Mouse (Mus musculus) CH12.LX (cell line): ENCODE data around the gene Zfyve28. TPM values are rescaled to one million over a fixed set of nuclear protein-coding genes. Genes with fewer than 3 reads are reported as not detected.

ENCODE experiments used
- DNase-seq: peaks from one replicate; pipeline ENCODE4 v3.0.0-alpha.2; 2013; ENCODE audit errors: extremely low read depth
- H3K27ac ChIP-seq: 2 replicates; pipeline ENCODE4 v1.5.1; 2012; ENCODE audit warnings: low read depth, mild to moderate bottlenecking, control low read depth, moderate library complexity; ENCODE audit not compliant: insufficient read depth
- H3K27me3 ChIP-seq: replicated peaks from 2 replicates; pipeline ENCODE3; 2012; ENCODE audit warnings: inconsistent platforms
- H3K36me3 ChIP-seq, 2 experiments: replicated peaks in 1 of 2; 2 replicates each; pipeline versions ENCODE3 to v1.6.1; 2012; ENCODE audit warnings: inconsistent platforms in 1 of 2, low read length in 1 of 2, mild to moderate bottlenecking in 1 of 2, mixed read lengths in 1 of 2, moderate library complexity in 1 of 2; ENCODE audit not compliant: control insufficient read depth in 1 of 2, insufficient read depth in 1 of 2
- H3K4me1 ChIP-seq, 2 experiments: 2 replicates each; pipeline ENCODE4 v1.6.1; 2012; ENCODE audit warnings: inconsistent platforms in 1 of 2, moderate library complexity in 1 of 2; ENCODE audit not compliant: insufficient read depth in 2 of 2, control insufficient read depth in 1 of 2
- H3K4me2 ChIP-seq: 2 replicates; pipeline ENCODE4 v1.6.1; 2012; ENCODE audit warnings: low read depth, mild to moderate bottlenecking, control low read depth; ENCODE audit not compliant: poor library complexity, insufficient read depth, severe bottlenecking
- H3K4me3 ChIP-seq, 3 experiments: fragments of 150-350 bp in 1 of 3; sonication (generic) in 1 of 3; replicated peaks in 1 of 3; 2 replicates each; pipeline versions ENCODE3 to v1.5.1; 2011 to 2012; ENCODE audit warnings: low read depth in 2 of 3, low read length in 2 of 3, mild to moderate bottlenecking in 2 of 3, moderate library complexity in 2 of 3, control low read depth in 1 of 3, improper control_type of control experiment in 1 of 3, inconsistent platforms in 1 of 3, mixed read lengths in 1 of 3; ENCODE audit not compliant: poor library complexity in 1 of 3
- H3K79me2 ChIP-seq: replicated peaks from 2 replicates; pipeline ENCODE4 v1.6.1; 2012; ENCODE audit warnings: mild to moderate bottlenecking, moderate library complexity; ENCODE audit not compliant: control insufficient read depth, poor library complexity, insufficient read depth, severe bottlenecking; ENCODE audit errors: extremely low read depth
- H3K9ac ChIP-seq: 2 replicates; pipeline ENCODE4 v1.6.1; 2012; ENCODE audit warnings: low read depth, mild to moderate bottlenecking, control low read depth, moderate library complexity; ENCODE audit not compliant: insufficient read depth
- H3K9me3 ChIP-seq: replicated peaks from 2 replicates; pipeline ENCODE3; 2012; ENCODE audit warnings: low read length, inconsistent platforms, mixed read lengths
- ELF1 ChIP-seq: IDR thresholded peaks from 2 replicates; pipeline ENCODE4 v1.6.1; 2014; ENCODE audit warnings: low read depth, mild to moderate bottlenecking, inconsistent platforms, low read length, improper control_type of control experiment
- EP300 ChIP-seq: IDR thresholded peaks from 2 replicates; pipeline ENCODE4 v1.6.1; 2011; ENCODE audit warnings: low read length, improper control_type of control experiment
- ETS1 ChIP-seq: conservative IDR thresholded peaks from 2 replicates; pipeline ENCODE4 v1.6.1; 2012; ENCODE audit warnings: low read depth, mild to moderate bottlenecking, inconsistent platforms, low read length, improper control_type of control experiment, moderate library complexity
- GABPA ChIP-seq: IDR thresholded peaks from 2 replicates; pipeline ENCODE4 v1.6.1; 2012; ENCODE audit warnings: low read depth, low read length, improper control_type of control experiment, inconsistent platforms; ENCODE audit not compliant: insufficient replicate concordance
- HCFC1 ChIP-seq: IDR thresholded peaks from 2 replicates; pipeline ENCODE4 v1.6.1; 2012; ENCODE audit warnings: low read depth, mild to moderate bottlenecking, inconsistent platforms, low read length, improper control_type of control experiment
- JUN ChIP-seq: IDR thresholded peaks from 2 replicates; pipeline ENCODE4 v1.6.1; 2011; ENCODE audit warnings: low read depth, mild to moderate bottlenecking, low read length, improper control_type of control experiment, moderate library complexity; ENCODE audit not compliant: insufficient read depth
- MAFK ChIP-seq: IDR thresholded peaks from 2 replicates; pipeline ENCODE4 v1.6.1; 2011; ENCODE audit warnings: low read length, improper control_type of control experiment; ENCODE audit not compliant: insufficient replicate concordance
- MEF2A ChIP-seq: IDR thresholded peaks from 2 replicates; pipeline ENCODE4 v1.6.1; 2014; ENCODE audit warnings: low read depth, mild to moderate bottlenecking, inconsistent platforms, low read length, improper control_type of control experiment, borderline replicate concordance
- MYC ChIP-seq: IDR thresholded peaks from 2 replicates; pipeline ENCODE4 v1.6.1; 2011; ENCODE audit warnings: low read depth, mild to moderate bottlenecking, improper control_type of control experiment, low read length
- PAX5 ChIP-seq: IDR thresholded peaks from 2 replicates; pipeline ENCODE4 v1.6.1; 2012; ENCODE audit warnings: low read length, inconsistent platforms, mixed read lengths
- POLR2A ChIP-seq: IDR thresholded peaks from 2 replicates; pipeline ENCODE4 v1.6.1; 2011; ENCODE audit warnings: low read depth, mild to moderate bottlenecking, improper control_type of control experiment, low read length
- POLR2AphosphoS2 ChIP-seq: IDR thresholded peaks from 2 replicates; pipeline ENCODE4 v1.6.1; 2011; ENCODE audit warnings: low read depth, low read length, improper control_type of control experiment
- SMC3 ChIP-seq: IDR thresholded peaks from 2 replicates; pipeline ENCODE4 v1.6.1; 2011; ENCODE audit warnings: low read depth, low read length, improper control_type of control experiment
- TCF12 ChIP-seq: IDR thresholded peaks from 2 replicates; pipeline ENCODE4 v1.6.1; 2014; ENCODE audit warnings: low read depth, mild to moderate bottlenecking, inconsistent platforms, low read length, improper control_type of control experiment
- USF1 ChIP-seq: IDR thresholded peaks from 2 replicates; pipeline ENCODE4 v1.6.1; 2014; ENCODE audit warnings: low read depth, mild to moderate bottlenecking, inconsistent platforms, low read length, improper control_type of control experiment
- ZC3H11A ChIP-seq: IDR thresholded peaks from 2 replicates; pipeline ENCODE4 v1.6.1; 2012; ENCODE audit warnings: low read depth, mild to moderate bottlenecking, inconsistent platforms, low read length, improper control_type of control experiment
- ZKSCAN1 ChIP-seq: IDR thresholded peaks from 2 replicates; pipeline ENCODE4 v1.6.1; 2012; ENCODE audit warnings: low read depth, inconsistent platforms, low read length, improper control_type of control experiment, borderline replicate concordance
- ZNF384 ChIP-seq: IDR thresholded peaks from 2 replicates; pipeline ENCODE4 v1.6.1; 2012; ENCODE audit warnings: low read depth, low read length, improper control_type of control experiment, inconsistent platforms
- dilution Hi-C: fragments of 300-500 bp; cut with MboI; formaldehyde crosslinking; loops from 2 replicates; pipeline ENCODE4 v1.14.3; 2020; ENCODE audit warnings: low sequenced_read_pairs; ENCODE audit not compliant: extremely low pct_unique_long_range_greater_than_20kb, extremely low pct_ligation_motif_present
- in situ Hi-C: fragments of 300-500 bp; cut with MboI; formaldehyde crosslinking; loops from 3 replicates; pipeline ENCODE4 v1.14.3; 2019; ENCODE audit warnings: low sequenced_read_pairs, low pct_ligation_motif_present, low pct_unique_long_range_greater_than_20kb, mixed read lengths
- polyA plus RNA-seq: library from polyadenylated mRNA; unstranded; fragments of >175 nt; gene quantifications from 2 replicates; pipeline ENCODE4 v1.2.1, GENCODE M21; 2012; ENCODE audit warnings: low read depth; ENCODE audit not compliant: insufficient read length
- total RNA-seq, 2 experiments: library from RNA; depleted of rRNA; stranded (reverse); fragments of 300-350 nt in 1 of 2; fragments of >200 nt in 1 of 2; gene quantifications; 2 replicates each; pipeline ENCODE4 v1.2.3; 2012 to 2014

The Zfyve28 gene
- total and polyA plus RNA-seq, 3 experiments: 1.7 to 2.8 (median 2.0) TPM

DNA sequence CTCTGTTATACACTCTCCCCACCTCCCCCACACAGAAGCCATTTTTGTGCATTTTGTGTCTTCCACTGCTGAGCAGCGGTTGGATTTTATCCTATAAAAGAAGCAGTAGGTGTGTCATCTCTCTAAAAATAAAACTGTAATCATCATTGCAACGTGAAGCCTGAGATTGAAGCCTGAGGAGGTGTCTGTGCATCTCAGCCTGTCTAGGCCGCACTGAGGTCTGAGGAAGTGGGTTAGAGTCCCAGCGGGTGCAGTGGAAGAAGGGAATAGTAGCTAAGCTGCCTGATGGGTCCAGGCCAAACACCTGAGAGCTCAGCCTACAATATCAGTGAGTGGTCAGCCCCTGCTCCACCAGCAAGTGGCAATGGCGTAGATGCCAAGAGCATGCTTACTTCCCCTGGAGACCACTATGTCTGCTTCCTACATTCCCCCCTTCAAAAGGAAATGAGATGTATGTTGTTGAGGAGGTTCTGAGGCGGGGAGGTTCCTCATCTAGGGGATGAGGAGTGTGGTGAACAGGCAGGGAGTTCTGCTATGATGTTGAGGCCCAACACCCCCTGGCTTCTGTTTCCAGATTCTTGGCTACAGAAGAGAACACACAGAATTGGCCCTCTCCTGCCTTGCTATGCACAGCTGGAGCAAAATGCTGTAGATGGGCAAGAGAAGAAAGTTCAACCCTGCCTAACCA, 93.1 kb downstream of the Zfyve28 start:
- in situ Hi-C loops (no loop called here), dilution Hi-C loops (no loop called here)
- no peaks in the 10 kb centered on the region for H3K9me3 ChIP-seq
- H3K79me2 ChIP-seq: no peaks in the 10 kb centered on the region
- H3K4me2 ChIP-seq: no peak overlapping the region
- TF ChIP-seq HCFC1 (no peak), ZNF384 (no peak), PAX5 (no peak), POLR2A (no peak), GABPA (no peak), ZKSCAN1 (no peak), JUN (no peak), EP300 (no peak), POLR2AphosphoS2 (no peak)
- H3K36me3 ChIP-seq: no peaks in the 10 kb centered on the region
- H3K9ac ChIP-seq: no peak overlapping the region
- no peak for DNase-seq
- H3K4me3 ChIP-seq: no peak overlapping the region
- no peaks in the 10 kb centered on the region for H3K27me3 ChIP-seq
- peaks cover 23 to 45% of the 10 kb centered on the region in 2 experiments for H3K4me1 ChIP-seq
- no peak overlapping the region for H3K27ac ChIP-seq

DNA sequence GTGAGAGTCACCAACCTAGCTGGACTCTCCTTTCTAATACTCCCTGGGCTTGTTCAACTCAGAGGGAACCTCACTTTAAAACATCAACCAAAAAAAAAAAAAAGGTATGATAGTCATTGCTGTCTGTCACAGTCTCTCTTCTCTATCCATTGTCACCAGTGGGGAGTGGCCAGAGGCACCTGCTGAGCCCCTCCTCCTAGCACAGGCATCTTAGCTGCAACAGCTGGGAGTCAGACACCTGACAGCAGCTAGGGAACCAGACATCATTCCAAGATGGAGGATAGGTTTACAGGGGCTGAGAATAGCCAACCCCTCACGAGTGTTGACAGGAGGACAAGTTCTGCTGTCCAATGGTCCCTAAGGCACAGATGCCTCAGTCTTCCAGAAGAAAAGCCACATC, 93.8 kb downstream of the Zfyve28 start:
- H3K4me1 ChIP-seq: peaks cover 29 to 50% of the 10 kb centered on the region in 2 experiments
- dilution Hi-C loops: no loop called here
- H3K9ac ChIP-seq: no peak overlapping the region
- no peaks in the 10 kb centered on the region for H3K79me2 ChIP-seq
- H3K4me3 ChIP-seq: no peak overlapping the region
- no peaks in the 10 kb centered on the region for H3K27me3 ChIP-seq
- in situ Hi-C loops: no loop called here
- no peak overlapping the region for H3K27ac ChIP-seq
- TF ChIP-seq ZC3H11A (no peak), MYC (no peak), ELF1 (no peak), SMC3 (no peak), ETS1 (no peak), ZKSCAN1 (no peak), USF1 (no peak), MEF2A (no peak), TCF12 (no peak), MAFK (no peak)
- no peak overlapping the region for H3K4me2 ChIP-seq
- no peaks in the 10 kb centered on the region for H3K36me3 ChIP-seq
- no peak for DNase-seq
- no peaks in the 10 kb centered on the region for H3K9me3 ChIP-seq
